Mouse (Mus musculus) G1E-ER4 (cell line): ENCODE measurements around the gene Slc16a1. TPM values are rescaled to one million over a fixed set of nuclear protein-coding genes. Genes with fewer than 3 reads are reported as not detected.

Experiments
- GATA1 ChIP-seq: IDR thresholded peaks from one replicate; pipeline ENCODE4 v1.8.0; 2012; ENCODE audit warnings: low read length, inconsistent platforms
- polyA plus RNA-seq: library from polyadenylated mRNA; stranded (reverse); fragments of >175 nt; gene quantifications from 2 replicates; pipeline ENCODE4 v1.2.3, GENCODE M21; 2012

The Slc16a1 gene
- polyA plus RNA-seq, 1 experiment, result 98.8 TPM

- TF ChIP-seq GATA1, result no peak
These were observed 62.4 kb downstream of the Slc16a1 start for GRCm38 (mm10) chr3:104700751-104701335.

GRCm38 (mm10) chr3:104701761-104702160 is 63.3 kb downstream of the Slc16a1 start:
- no peak for TF ChIP-seq GATA1

GRCm38 (mm10) chr3:104703941-104704340 is 65.5 kb downstream of the Slc16a1 start:
- no peak for TF ChIP-seq GATA1

- no peak for TF ChIP-seq GATA1
These were observed 68.0 kb downstream of the Slc16a1 start for GRCm38 (mm10) chr3:104706446-104706845.

Other genes starting within 250 kb of the Slc16a1 start
- gene Lrig2, start 126.8 kb upstream of the Slc16a1 start, polyA plus RNA-seq, result 1.1 and 2.3 TPM in 2 replicates
- gene Ppm1j, start 142.4 kb downstream of the Slc16a1 start, polyA plus RNA-seq, result not detected in 2 replicates
- gene Fam19a3, start 143.2 kb downstream of the Slc16a1 start, polyA plus RNA-seq, result not detected in 2 replicates
- 0.25 and 0.31 TPM in 2 replicates for gene Rhoc, start 149.7 kb downstream of the Slc16a1 start, polyA plus RNA-seq
- gene Mov10, start 179.9 kb downstream of the Slc16a1 start, polyA plus RNA-seq, result 42.9 and 49.6 TPM in 2 replicates
- gene St7l, start 225.3 kb downstream of the Slc16a1 start, polyA plus RNA-seq, result 4.8 and 5.1 TPM in 2 replicates
- gene Capza1, start 225.8 kb downstream of the Slc16a1 start, polyA plus RNA-seq, result 9.2 and 11.8 TPM in 2 replicates